Mouse (Mus musculus) CH12F3 (cell line): ENCODE data around the gene Prrc2a.
"Not testable (repeated sequence)": the region's sequence is repeated elsewhere in the genome, so short reads cannot be mapped to it uniquely, and the experiment has no call there.

ENCODE experiments used
- in situ Hi-C: fragments of 300-500 bp; cut with MboI; formaldehyde crosslinking; loops from 2 replicates; pipeline ENCODE4 v1.14.3; 2020; ENCODE audit warnings: low sequenced_read_pairs

Prrc2a gene

DNA sequence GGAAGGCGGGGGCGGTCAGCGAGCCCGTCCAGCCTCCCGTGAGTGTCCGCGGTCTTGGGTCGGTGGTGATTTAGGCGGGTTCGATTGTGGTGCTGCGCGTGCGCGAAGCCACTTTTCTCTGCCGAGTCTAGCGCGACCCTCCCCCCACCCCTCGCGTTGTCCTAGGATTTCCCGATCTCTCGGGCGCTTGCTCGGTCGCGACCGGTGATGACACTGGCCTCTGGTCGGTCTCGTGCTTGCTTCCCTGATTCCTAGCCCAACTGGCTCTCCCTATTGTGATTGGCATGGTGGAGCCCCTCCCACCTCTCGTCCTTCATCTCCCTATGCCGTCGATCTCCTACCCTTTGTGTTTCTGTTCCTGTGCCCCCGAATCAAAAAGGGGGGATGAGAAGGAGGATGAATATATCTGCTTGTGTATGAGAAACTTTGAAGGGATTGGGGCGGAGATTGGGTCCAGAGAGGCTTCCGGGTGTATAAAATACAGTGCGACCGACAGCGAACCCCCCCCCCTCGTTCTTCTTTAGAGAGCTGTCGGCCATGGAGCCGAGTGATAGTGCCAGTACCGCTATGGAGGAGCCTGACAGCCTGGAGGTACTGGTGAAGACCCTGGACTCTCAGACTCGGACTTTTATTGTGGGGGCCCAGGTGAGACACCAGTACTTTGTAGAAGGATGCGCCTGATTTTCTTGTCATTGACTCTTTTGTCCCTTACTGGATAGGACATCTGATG is 28.9 kb downstream of the Prrc2a start:
- in situ Hi-C loops, result no loop called here

- in situ Hi-C loops, result no loop called here
Observed at GRCm38 (mm10) chr17:35134801-35135590, 29.7 kb downstream of the Prrc2a start, which contains the start of gene Bag6. TSS of gene Bag6 (plus strand) at chr17:35135178.

- in situ Hi-C loops, result no loop called here
Observed at GRCm38 (mm10) chr17:35133517-35133916, 31.2 kb downstream of the Prrc2a start.

GRCm38 (mm10) chr17:35132174-35132560 is 32.5 kb downstream of the Prrc2a start:
- in situ Hi-C loops, result no loop called here

GRCm38 (mm10) chr17:35131500-35132173 is 33.1 kb downstream of the Prrc2a start, which contains the start of gene Apom:
TSS of gene Apom (minus strand) at chr17:35132050.
- in situ Hi-C loops, result no loop called here

GRCm38 (mm10) chr17:35131038-35131437 is 33.7 kb downstream of the Prrc2a start:
- in situ Hi-C loops, result no loop called here

DNA sequence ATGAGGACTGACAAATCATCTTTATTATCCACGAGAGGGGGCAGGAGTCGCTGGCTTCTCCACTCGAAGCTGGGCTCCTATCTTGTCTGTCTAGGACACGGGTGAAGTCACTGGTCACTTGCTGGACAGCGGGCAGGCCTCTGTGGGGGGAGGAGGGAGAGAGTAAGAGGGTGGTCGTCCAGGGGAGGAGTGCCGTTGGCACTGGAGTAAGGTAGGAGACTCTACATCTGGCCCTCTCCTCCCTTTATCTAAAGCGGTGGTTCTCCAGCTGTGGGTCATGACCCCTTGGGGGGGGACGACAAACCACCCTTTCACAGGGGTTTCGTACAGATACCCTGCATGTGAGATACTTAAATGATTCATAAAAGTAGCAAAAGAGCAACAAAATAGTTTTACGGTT is 35.7 kb downstream of the Prrc2a start:
- in situ Hi-C loops, result no loop called here

GRCm38 (mm10) chr17:35127017-35127416 is 37.7 kb downstream of the Prrc2a start:
- in situ Hi-C loops, result no loop called here

- in situ Hi-C loops, result no loop called here
Observed at GRCm38 (mm10) chr17:35126206-35126611, 38.5 kb downstream of the Prrc2a start, which contains the start of gene D17H6S53E. TSS of gene D17H6S53E (plus strand) at chr17:35126373.

DNA sequence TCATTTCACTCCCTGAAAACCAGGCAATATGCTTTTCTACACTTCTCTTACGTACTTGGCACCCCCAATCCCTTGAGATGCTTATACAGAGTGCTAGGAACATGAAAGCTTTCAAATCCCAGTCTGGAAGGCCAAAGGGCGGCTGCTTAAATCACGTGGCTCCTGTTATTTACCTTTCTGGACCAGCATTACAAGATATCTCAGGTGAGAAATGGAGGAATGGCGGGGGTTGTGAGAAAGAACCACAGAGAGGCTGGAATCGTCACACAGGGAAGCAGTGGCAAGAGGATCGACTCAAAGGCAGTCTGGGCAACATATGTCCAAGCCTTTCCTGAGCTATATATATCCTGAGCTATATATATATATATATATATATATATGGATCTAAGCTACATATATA is 39.1 kb downstream of the Prrc2a start:
- in situ Hi-C loops, result no loop called here

DNA sequence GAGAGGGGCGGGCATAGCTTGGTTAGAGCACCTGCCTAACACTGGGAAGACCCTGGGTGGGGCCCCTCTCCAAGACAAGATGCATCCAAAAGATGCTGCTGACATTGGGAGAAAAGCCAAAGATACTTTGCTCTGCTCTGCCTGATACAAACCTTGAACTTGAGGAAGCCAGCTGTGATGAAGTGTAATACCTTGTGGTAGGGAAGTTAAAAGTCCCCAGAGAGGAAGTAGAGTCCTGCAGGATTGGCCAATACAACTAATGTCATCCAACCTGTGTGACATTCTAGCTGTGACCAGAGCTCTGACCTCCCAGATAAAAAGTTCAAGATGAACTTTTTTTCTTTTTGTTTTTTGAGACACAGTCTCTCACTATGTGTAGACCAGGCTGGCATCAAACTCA is 39.6 kb downstream of the Prrc2a start:
- in situ Hi-C loops, result no loop called here

- in situ Hi-C loops, result not testable (repeated sequence)
Observed at GRCm38 (mm10) chr17:35124261-35124896, 40.3 kb downstream of the Prrc2a start.

DNA sequence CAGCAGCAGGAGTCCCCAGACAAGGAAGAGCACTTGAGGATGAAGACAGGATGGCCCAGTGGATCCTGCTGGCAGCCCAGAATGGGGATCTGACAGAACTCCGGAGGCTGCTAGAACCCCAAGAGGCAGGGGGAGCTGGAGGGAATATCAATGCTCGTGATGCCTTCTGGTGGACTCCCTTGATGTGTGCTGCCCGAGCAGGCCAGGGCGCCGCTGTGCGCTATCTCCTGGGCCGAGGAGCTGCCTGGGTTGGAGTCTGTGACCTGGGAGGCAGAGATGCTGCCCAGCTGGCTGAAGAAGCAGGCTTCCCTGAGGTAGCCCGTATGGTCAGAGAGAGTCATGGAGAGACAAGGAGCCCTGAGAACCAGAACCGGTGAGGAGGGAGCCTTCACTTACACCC is 41.4 kb downstream of the Prrc2a start:
- in situ Hi-C loops, result not testable (repeated sequence)

GRCm38 (mm10) chr17:35121871-35122303 is 42.8 kb downstream of the Prrc2a start, which contains the start of gene Csnk2b:
TSS of gene Csnk2b (minus strand) at chr17:35122053.
- in situ Hi-C loops, result no loop called here

GRCm38 (mm10) chr17:35121143-35121799 is 43.4 kb downstream of the Prrc2a start, which contains the start of gene Gpank1:
TSS of gene Gpank1 (plus strand) at chr17:35121455.
- in situ Hi-C loops, result no loop called here

- in situ Hi-C loops, result no loop called here
Observed at GRCm38 (mm10) chr17:35120745-35121142, 44.0 kb downstream of the Prrc2a start.

DNA sequence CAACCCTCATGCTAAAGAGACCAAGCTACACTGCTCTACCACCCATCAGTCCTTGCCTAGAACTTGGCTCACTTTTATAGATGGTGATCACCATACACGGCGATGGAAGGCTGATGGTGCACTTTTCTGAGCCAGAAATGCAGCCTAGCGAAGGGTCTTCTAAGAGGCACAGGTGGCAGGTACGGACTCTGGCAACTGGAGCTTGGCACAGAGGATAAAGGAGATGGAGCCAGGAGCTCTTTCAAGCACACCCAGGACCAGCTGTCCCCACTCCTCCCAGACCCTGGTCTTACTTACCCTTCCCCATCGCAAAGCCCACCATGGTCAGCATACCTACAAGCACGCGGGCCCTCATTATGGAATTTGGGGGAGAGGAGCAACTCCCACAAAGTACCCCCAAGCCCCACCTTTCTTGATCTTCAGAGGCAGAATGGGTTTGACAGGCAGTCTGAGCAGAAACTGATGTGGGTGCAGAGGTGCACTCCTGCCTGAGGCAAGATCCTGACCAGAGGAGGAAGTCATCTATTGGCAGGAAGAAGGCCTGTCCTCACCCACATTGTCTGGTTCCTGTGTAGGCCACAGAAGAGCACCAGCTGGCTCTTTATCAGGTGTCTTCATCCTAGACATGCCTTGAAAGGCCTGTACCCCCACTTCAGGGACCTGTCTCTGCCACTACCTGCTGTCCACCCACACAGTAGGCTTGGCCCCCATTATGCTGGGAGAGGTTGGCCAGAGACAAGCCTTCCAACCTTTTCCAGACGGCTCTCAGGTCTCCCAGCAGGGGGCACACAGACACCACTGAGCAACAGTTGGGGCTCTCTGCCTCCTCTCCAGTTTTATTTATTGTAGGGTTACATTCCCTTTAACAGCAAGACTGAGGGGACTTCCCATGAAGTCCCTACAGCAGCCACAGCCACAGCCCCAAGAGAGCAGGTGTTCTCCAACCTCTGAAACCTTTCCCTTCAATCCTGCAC is 49.4 kb downstream of the Prrc2a start, which contains the start of gene Ly6g5b:
Gene Ly6g5b (minus strand): TSS at position 383 of the 974 bp plus-strand sequence.
- in situ Hi-C loops, result no loop called here

DNA sequence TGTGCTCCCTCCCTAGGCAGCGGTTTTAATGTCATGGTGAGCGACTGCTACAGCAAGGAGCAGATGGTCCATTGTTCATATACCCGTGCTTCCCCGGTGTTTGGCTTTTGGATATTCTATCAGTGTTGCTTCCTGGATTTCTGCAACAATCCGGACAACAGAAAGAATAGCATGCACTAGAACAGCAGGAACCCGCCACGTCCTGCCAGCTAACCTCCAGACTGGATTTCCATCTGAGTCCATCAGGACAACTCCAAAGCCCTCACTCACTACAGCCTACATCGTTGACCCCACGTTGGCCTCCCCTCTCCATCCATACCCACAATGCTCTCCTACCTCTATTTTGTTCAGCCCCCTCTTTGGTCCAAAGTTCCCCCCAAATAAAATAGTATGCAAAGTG is 52.9 kb downstream of the Prrc2a start:
- in situ Hi-C loops, result no loop called here

- in situ Hi-C loops, result no loop called here
Observed at GRCm38 (mm10) chr17:35108097-35108496, 56.6 kb downstream of the Prrc2a start, which contains the start of gene Ly6g5c. TSS of gene Ly6g5c (plus strand) at chr17:35108279.
